Mouse (Mus musculus) spleen, postnatal 14 days (tissue): Measurements from ENCODE around the gene Capn9.
A peak's percentile ranks its signal among the peaks of the same experiment; 100 is the strongest.

Source experiments
- DNase-seq, 2 experiments: peaks; one replicate each; pipeline ENCODE4 v3.0.0; 2021 to 2022; ENCODE audit warnings: low spot score in 2 of 2

Capn9 gene

GRCm38 (mm10) chr8:124635247-124635502 is 59.3 kb downstream of the Capn9 start:
- DNase-seq = no peak

- no peak for DNase-seq
Observed at GRCm38 (mm10) chr8:124641599-124641998, 65.7 kb downstream of the Capn9 start.

GRCm38 (mm10) chr8:124643540-124644339 is 67.8 kb downstream of the Capn9 start:
- no peak for DNase-seq

GRCm38 (mm10) chr8:124648311-124648710 is 72.4 kb downstream of the Capn9 start:
- DNase-seq = no peak

- DNase-seq = no peak
Observed at GRCm38 (mm10) chr8:124651776-124652175, 75.9 kb downstream of the Capn9 start.

- DNase-seq = no peak
Observed at GRCm38 (mm10) chr8:124652546-124652945, 76.6 kb downstream of the Capn9 start.

GRCm38 (mm10) chr8:124653568-124654475 is 77.9 kb downstream of the Capn9 start:
- DNase-seq = no peak

- peak in 1 of 2 experiments; percentile 19 for DNase-seq
Observed at GRCm38 (mm10) chr8:124657961-124658360, 82.0 kb downstream of the Capn9 start.

GRCm38 (mm10) chr8:124658415-124658814 is 82.5 kb downstream of the Capn9 start:
- peak; percentile 72 to 74 for DNase-seq

- DNase-seq = no peak
Observed at GRCm38 (mm10) chr8:124661781-124662180, 85.9 kb downstream of the Capn9 start.

GRCm38 (mm10) chr8:124662446-124663111 is 86.7 kb downstream of the Capn9 start:
- peak in 1 of 2 experiments; percentile 10 for DNase-seq

GRCm38 (mm10) chr8:124663112-124663873 is 87.4 kb downstream of the Capn9 start, which contains the start of gene 2310022B05Rik:
Gene 2310022B05Rik, minus strand, starts transcription at chr8:124663369.
- DNase-seq = peak; percentile 68 to 72

GRCm38 (mm10) chr8:124663874-124664230 is 87.9 kb downstream of the Capn9 start:
- no peak for DNase-seq

- no peak for DNase-seq
Observed at GRCm38 (mm10) chr8:124664414-124664813, 88.5 kb downstream of the Capn9 start.
